Mouse (Mus musculus) embryonic fibroblast, embryonic 13.5 days (primary cell): Measurements from ENCODE around the gene Sufu.

Experiments
- CTCF ChIP-seq: IDR thresholded peaks from 2 replicates; pipeline ENCODE4 v1.5.1; 2011; ENCODE audit warnings: mild to moderate bottlenecking, control low read depth, low read length, moderate library complexity, borderline replicate concordance; ENCODE audit not compliant: insufficient read depth
- POLR2A ChIP-seq: IDR thresholded peaks from 2 replicates; pipeline ENCODE4 v1.6.1; 2011; ENCODE audit warnings: low read depth, mild to moderate bottlenecking, control low read depth, low read length, moderate library complexity

- TF ChIP-seq CTCF (no peak), POLR2A (no peak)
Observed at GRCm38 (mm10) chr19:46531071-46532030, 134.7 kb downstream of the Sufu start.
